Mouse (Mus musculus) stomach, postnatal 0 days (tissue): ENCODE data around the gene Cth.

Source experiments
- CTCF ChIP-seq: IDR thresholded peaks from 2 replicates; pipeline ENCODE4 v1.5.1; 2016; ENCODE audit warnings: antibody characterized with exemption, low read depth, mild to moderate bottlenecking, moderate library complexity
- EP300 ChIP-seq: optimal IDR thresholded peaks from 2 replicates; pipeline ENCODE3; 2016; ENCODE audit warnings: antibody characterized with exemption

- no peak for TF ChIP-seq CTCF
- no peak for TF ChIP-seq EP300
Measured at GRCm38 (mm10) chr3:157883085-157883484, 41.8 kb downstream of the Cth start.
